Mouse (Mus musculus) megakaryocyte, embryonic 14.5 days (primary cell): Measurements from ENCODE around the gene Spink4. TPM values are rescaled to one million over a fixed set of nuclear protein-coding genes. Genes with fewer than 3 reads are reported as not detected.

ENCODE experiments used
- H3K27me3 ChIP-seq: replicated peaks from 2 replicates; pipeline ENCODE3; 2012; ENCODE audit warnings: inconsistent platforms
- H3K36me3 ChIP-seq: replicated peaks from 2 replicates; pipeline ENCODE3; 2012; ENCODE audit warnings: low read length, inconsistent platforms, mixed read lengths
- H3K4me1 ChIP-seq: 2 replicates; pipeline ENCODE4 v1.6.1; 2012; ENCODE audit warnings: inconsistent platforms
- H3K4me3 ChIP-seq: replicated peaks from 2 replicates; pipeline ENCODE3; 2012; ENCODE audit warnings: moderate library complexity, mild to moderate bottlenecking, inconsistent platforms
- H3K9me3 ChIP-seq: 2 replicates; pipeline ENCODE4 v1.6.1; 2012; ENCODE audit warnings: inconsistent platforms
- FLI1 ChIP-seq: IDR thresholded peaks from 2 replicates; pipeline ENCODE4 v1.6.1; 2012; ENCODE audit warnings: low read length, inconsistent platforms, mixed read lengths
- GATA1 ChIP-seq: IDR thresholded peaks from 3 replicates; pipeline ENCODE4 v1.6.1; 2012; ENCODE audit warnings: mixed read lengths, low read length, inconsistent platforms, borderline replicate concordance
- polyA plus RNA-seq: library from polyadenylated mRNA; stranded (reverse); fragments of >175 nt; gene quantifications from 2 replicates; pipeline ENCODE4 v1.2.3, GENCODE M21; 2012; ENCODE audit warnings: low replicate concordance; ENCODE audit not compliant: insufficient read depth

Gene Spink4
- polyA plus RNA-seq, 1 experiment: not detected

DNA sequence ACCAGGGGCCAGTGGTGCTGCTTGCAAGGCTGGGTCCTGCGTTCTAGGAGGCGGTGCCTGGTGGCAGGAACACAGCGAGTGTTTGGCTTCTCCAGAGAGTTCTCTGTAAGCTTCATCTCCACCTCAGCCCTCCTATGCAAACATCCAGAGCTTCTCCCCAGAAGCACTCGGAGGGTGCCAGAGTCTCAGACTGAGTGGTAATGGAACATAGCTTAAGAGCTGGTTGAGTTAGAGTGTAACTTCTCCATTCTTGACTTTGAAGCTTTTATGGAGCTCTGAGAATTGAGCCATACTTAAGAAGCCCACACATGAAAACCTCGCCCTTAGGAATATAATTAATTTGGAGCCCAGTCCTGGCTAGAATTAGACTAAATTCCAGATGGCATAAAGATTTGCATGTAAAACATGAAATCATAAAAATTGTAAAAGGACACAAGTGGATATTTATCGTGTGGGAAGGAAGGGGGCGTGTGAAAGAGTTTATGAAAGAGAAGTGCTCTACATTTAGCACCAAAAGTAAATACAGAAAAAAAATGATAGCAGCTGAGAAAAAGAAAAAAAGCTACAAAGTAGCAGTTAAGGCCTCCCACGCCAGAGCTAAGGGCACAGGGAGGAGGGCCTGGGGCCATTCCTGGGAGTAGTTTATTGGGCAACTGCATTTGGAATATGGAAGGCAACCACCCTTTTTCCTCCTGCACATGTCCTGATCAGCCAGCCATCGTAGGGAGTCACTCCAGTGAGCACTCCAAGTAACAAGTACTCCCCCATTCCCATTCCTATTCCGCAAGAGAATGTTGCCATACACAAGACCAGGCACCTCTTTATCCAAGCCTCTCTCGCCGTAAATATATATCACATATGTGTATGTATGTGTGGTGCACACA is 35.3 kb upstream of the Spink4 start:
- H3K27me3 ChIP-seq: no peaks in the 10 kb centered on the region
- TF ChIP-seq FLI1: no peak
- TF ChIP-seq GATA1: no peak
- H3K4me1 ChIP-seq: peaks cover 70% of the 10 kb centered on the region
- no peaks in the 10 kb centered on the region for H3K36me3 ChIP-seq
- no peak overlapping the region for H3K4me3 ChIP-seq
- no peaks in the 10 kb centered on the region for H3K9me3 ChIP-seq

DNA sequence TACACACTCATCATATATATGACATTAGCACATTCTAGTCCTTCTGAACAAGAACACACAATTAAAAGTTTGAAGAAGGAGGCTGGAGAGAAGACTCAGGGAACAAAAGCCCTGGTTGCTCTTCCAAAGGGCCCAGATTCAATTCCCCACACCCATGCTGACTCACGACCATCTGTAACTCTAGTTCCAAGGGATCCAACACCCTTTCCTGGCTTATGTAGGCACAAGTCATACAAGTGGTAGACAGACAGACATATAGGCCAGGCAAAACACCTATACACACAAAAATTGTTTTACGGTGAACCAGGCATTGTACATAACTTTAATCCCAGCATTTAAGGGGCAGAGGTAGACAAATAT is 34.7 kb upstream of the Spink4 start:
- TF ChIP-seq GATA1 (no peak), FLI1 (no peak)
- no peaks in the 10 kb centered on the region for H3K27me3 ChIP-seq
- H3K36me3 ChIP-seq: no peaks in the 10 kb centered on the region
- H3K4me1 ChIP-seq: peaks cover 75% of the 10 kb centered on the region
- no peaks in the 10 kb centered on the region for H3K9me3 ChIP-seq
- H3K4me3 ChIP-seq: no peak overlapping the region

DNA sequence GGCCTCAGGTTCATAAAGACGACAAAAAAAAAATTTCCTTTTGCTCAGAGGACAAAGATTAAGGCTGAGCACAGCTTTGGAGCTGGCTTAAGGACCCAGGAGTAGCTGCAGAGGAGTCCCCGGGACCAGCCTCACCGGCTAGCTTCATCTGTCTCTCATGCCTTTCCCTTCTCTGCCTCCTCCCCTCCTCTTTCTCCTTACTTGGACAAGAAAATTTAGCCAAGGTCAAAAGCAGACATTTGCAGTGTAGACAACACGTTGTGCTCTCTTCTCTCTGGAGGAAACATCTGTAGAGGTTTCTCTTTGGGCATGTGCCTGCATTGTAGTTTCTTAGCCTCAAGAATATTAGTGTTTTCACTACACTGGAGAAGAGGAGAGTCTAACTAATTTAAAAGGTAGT is 34.0 kb upstream of the Spink4 start:
- Histone ChIP-seq H3K4me1 (peaks cover 74% of the 10 kb centered on the region), H3K36me3 (no peaks in the 10 kb centered on the region), H3K9me3 (no peaks in the 10 kb centered on the region), H3K27me3 (no peaks in the 10 kb centered on the region), H3K4me3 (no peak overlapping the region)
- no peak for TF ChIP-seq FLI1
- TF ChIP-seq GATA1: no peak

DNA sequence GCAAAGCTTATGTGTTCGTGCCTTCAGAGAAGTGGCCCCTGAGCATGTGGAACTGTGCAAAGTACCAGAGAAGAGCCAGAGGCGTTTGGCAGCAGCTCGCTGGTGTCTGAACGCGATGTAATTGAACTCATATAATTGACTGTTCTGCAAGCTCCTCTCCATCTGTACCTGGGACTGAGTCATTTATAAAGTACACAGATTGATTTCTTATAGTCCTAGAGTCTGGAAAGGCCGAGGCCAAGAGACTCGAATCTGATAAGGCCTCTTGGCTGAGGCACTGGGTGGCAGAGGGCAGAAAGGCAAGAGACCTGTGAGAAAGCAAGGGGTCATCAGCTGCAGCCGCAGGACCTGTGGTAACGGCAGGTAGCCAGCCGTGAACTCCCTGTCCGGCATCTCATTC is 31.0 kb upstream of the Spink4 start:
- no peaks in the 10 kb centered on the region for H3K27me3 ChIP-seq
- TF ChIP-seq GATA1 (no peak), FLI1 (no peak)
- H3K4me3 ChIP-seq: peak overlapping the region; percentile 35
- peaks cover 6% of the 10 kb centered on the region; the same call in 1 of the 2 replicates for H3K9me3 ChIP-seq
- H3K4me1 ChIP-seq: peaks cover 63% of the 10 kb centered on the region
- no peaks in the 10 kb centered on the region for H3K36me3 ChIP-seq

DNA sequence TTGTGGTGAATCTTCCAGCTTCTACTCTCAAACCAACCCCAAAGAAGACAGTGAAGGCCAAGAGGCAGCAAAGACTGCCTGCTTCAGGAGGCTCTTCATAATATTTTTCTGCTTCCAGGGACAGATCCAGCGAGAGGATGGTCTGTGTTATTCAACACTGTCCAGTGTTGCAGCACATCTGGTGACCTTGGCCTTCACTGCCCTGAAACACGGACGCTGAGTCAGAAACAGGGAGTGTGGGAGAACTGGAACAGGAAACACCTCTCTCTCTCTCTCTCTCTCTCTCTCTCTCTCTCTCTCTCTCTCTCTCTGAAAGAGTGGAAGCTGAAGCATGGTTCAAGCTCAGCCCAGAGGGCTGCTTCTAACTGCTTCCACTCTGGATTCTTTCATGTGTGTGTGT is 30.6 kb upstream of the Spink4 start:
- Histone ChIP-seq H3K36me3 (no peaks in the 10 kb centered on the region), H3K4me1 (peaks cover 60% of the 10 kb centered on the region), H3K4me3 (peak overlapping the region; percentile 35), H3K27me3 (no peaks in the 10 kb centered on the region), H3K9me3 (peaks cover 6% of the 10 kb centered on the region; the same call in 1 of the 2 replicates)
- TF ChIP-seq GATA1 (no peak), FLI1 (no peak)

DNA sequence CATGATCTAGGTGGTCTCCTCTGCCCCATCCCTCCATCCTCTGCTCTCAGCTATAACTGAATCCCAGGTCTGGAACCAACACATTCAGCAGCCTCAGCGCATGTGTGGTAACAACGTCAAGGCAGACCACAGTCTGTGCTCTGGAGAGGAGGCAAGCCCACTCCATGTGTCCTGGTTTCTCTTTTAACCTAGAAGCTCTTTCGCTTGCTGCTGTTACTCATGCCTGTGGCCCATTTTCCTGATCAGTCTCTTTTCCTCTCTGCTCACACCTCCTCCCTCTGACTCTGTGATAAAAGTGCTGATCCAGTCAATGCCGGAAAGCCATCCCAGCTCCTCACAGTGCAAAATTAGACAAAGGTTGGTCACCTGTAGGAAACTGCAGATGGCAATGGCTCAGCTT is 29.9 kb upstream of the Spink4 start:
- Histone ChIP-seq H3K4me1 (peaks cover 57% of the 10 kb centered on the region), H3K9me3 (peaks cover 7% of the 10 kb centered on the region; the same call in 1 of the 2 replicates), H3K27me3 (no peaks in the 10 kb centered on the region), H3K4me3 (peak overlapping the region; percentile 51), H3K36me3 (no peaks in the 10 kb centered on the region)
- TF ChIP-seq GATA1 (no peak), FLI1 (no peak)

DNA sequence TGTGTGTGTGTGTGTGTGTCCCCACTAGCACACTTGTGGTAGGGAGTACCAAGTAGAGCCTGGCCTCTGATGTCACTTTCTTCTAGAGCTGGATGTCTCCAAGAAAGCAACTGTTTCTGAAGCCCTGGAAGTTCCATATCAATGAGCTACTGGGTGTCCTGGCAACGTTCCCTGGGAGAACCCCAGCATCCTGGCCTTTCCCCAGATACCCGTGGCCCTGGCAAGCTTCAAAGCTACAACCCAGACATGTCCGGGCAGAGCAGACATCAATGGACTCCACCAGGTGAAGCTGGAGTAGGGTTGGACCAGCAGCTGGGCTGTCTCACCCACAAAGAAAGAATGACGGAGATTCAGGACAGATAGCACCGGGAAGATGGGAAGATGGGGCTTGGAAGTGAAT is 28.6 kb upstream of the Spink4 start:
- TF ChIP-seq FLI1 (no peak), GATA1 (no peak)
- Histone ChIP-seq H3K4me1 (peaks cover 45% of the 10 kb centered on the region), H3K27me3 (no peaks in the 10 kb centered on the region), H3K4me3 (no peak overlapping the region), H3K9me3 (peaks cover 14% of the 10 kb centered on the region; the same call in 1 of the 2 replicates), H3K36me3 (no peaks in the 10 kb centered on the region)

DNA sequence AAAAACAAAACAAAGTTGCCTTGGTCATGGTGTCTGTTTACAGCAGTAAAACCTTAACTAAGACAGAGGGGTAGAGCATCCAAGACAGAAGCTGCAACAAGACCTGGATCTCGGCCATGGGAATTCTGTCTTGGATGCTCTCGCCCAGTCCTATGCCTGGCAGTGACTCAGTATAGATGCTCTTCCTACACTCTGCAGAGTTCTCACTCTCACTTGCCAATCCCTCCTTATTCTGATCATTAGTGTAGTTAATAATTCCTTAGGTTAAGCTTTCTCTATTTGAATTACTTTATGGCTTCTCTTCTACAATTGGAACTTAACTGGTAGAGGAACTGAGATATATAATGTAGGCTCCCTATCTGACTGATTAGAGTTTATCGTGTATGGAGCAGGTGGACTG is 24.7 kb upstream of the Spink4 start:
- no peaks in the 10 kb centered on the region for H3K27me3 ChIP-seq
- H3K4me1 ChIP-seq: peaks cover 26% of the 10 kb centered on the region
- peaks cover 15% of the 10 kb centered on the region for H3K36me3 ChIP-seq
- no peak overlapping the region for H3K4me3 ChIP-seq
- peaks cover 32% of the 10 kb centered on the region for H3K9me3 ChIP-seq
- TF ChIP-seq FLI1: no peak
- no peak for TF ChIP-seq GATA1

DNA sequence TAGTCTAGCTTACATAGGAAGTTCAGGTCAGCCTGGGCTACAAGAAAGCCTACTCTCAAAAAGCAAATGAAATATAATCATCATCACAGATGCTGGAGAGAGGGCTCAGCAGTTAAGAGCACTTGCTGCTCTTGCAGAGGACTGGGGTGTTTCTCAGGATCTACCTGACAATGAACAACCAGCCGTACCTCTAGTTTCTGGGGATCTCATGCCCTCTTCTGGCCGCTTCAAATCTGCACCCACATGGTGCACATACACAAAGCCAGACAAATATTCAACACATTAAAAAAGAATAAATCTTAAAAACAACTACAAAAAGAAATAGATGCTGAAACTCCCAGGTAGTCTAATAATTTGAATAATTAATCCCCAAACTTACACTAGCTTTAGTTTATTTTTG is 24.2 kb upstream of the Spink4 start:
- Histone ChIP-seq H3K9me3 (peaks cover 37% of the 10 kb centered on the region), H3K4me3 (no peak overlapping the region), H3K36me3 (peaks cover 20% of the 10 kb centered on the region), H3K4me1 (peaks cover 26% of the 10 kb centered on the region), H3K27me3 (no peaks in the 10 kb centered on the region)
- no peak for TF ChIP-seq FLI1
- TF ChIP-seq GATA1: no peak

DNA sequence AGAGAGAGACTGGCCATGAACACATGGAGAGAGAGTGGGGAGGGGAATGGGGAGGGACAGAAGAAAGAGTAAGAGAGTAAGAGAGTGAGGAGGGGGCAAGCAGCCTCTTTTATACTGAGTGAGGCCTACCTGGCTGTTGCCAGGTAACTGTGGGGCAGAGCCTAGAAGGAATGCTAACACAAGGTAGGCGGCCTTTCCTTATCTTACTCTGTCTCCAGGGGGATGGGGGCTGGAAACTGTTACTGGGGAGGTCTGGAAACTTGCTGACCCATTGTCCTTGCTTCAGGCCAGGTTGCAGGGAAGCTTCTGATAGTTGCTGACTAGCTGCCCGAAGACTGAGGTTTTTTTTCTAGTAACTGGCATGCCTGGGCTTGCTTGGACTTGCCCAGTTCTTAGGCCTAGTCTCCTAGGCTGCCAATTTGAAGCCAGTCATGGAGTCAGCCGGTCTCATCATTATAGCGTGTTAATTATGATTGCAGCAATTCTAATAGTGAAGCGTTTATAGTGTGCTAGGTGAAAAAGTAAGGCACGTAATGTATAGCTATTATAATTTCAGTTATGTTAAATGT is 21.3 kb upstream of the Spink4 start:
- no peak overlapping the region for H3K4me3 ChIP-seq
- H3K36me3 ChIP-seq: peaks cover 29% of the 10 kb centered on the region
- peaks cover 40% of the 10 kb centered on the region for H3K4me1 ChIP-seq
- peaks cover 40% of the 10 kb centered on the region for H3K9me3 ChIP-seq
- no peaks in the 10 kb centered on the region for H3K27me3 ChIP-seq
- TF ChIP-seq FLI1 (no peak), GATA1 (no peak)
